Mouse (Mus musculus) heart, adult 2 months (tissue): ENCODE results near the gene Fads1.

ENCODE experiments used
- CTCF ChIP-seq: fragments of 200-600 bp; IDR thresholded peaks from 2 replicates; pipeline ENCODE4 v1.8.1; 2022; ENCODE audit warnings: antibody characterized with exemption, mild to moderate bottlenecking, moderate library complexity
- POLR2A ChIP-seq: fragments of 200-500 bp; IDR thresholded peaks from 2 replicates; pipeline ENCODE4 v1.6.1; 2011; ENCODE audit warnings: mild to moderate bottlenecking, low read depth, low read length, control low read depth; ENCODE audit not compliant: insufficient read depth

- TF ChIP-seq CTCF (no peak), POLR2A (no peak)
Measured at GRCm38 (mm10) chr19:10205051-10205450, 22.4 kb downstream of the Fads1 start.
